Mouse (Mus musculus) cerebellum, adult 2 months (tissue): ENCODE measurements at regions not wholly inside any gene's neighbourhood (a gene's known extent, or its start where the extent isn't known, plus 50 kb on each side); places are given as distances from the start of the nearest gene placed in this dataset.
"Not testable (repeated sequence)": the region's sequence is repeated elsewhere in the genome, so short reads cannot be mapped to it uniquely, and the experiment has no call there.

ENCODE experiments used
- DNase-seq, 2 experiments: peaks; one replicate each; pipeline ENCODE4 v3.0.0; 2021
- H3K27ac ChIP-seq: fragments of 200-500 bp; 2 replicates; pipeline ENCODE4 v1.5.1; 2012; ENCODE audit warnings: low read length, control low read depth, inconsistent platforms; ENCODE audit not compliant: insufficient read depth
- H3K27me3 ChIP-seq: fragments of 200-500 bp; 2 replicates; pipeline ENCODE4 v1.6.1; 2012; ENCODE audit warnings: inconsistent platforms, mild to moderate bottlenecking, low read length, moderate library complexity; ENCODE audit not compliant: control insufficient read depth, insufficient read depth
- H3K4me1 ChIP-seq: fragments of 200-500 bp; 2 replicates; pipeline ENCODE4 v1.6.1; 2011; ENCODE audit warnings: low read length; ENCODE audit not compliant: control insufficient read depth, insufficient read depth
- H3K4me3 ChIP-seq: fragments of 200-500 bp; replicated peaks from 2 replicates; pipeline ENCODE3; 2011; ENCODE audit warnings: mild to moderate bottlenecking, low read depth, low read length, control low read depth; ENCODE audit not compliant: insufficient read depth
- CTCF ChIP-seq: fragments of 200-500 bp; IDR thresholded peaks from 2 replicates; pipeline ENCODE4 v1.5.1; 2011; ENCODE audit warnings: low read depth, mild to moderate bottlenecking, control low read depth, low read length, moderate library complexity, borderline replicate concordance; ENCODE audit not compliant: insufficient read depth
- POLR2A ChIP-seq: fragments of 200-500 bp; IDR thresholded peaks from 2 replicates; pipeline ENCODE4 v1.6.1; 2011; ENCODE audit warnings: low read length, control low read depth, borderline replicate concordance; ENCODE audit not compliant: insufficient read depth
- WGBS: fragments of 180-500 bp; shearing (Covaris S2); methylation state at CpG from one replicate; pipeline ENCODE4 v1.1.7; 2018; 5-methylcytosine and 5-hydroxymethylcytosine counted together

GRCm38 (mm10) chr12:117361826-117362225 is 154.5 kb upstream of the Rapgef5 start:
- Histone ChIP-seq H3K27me3 (no peaks in the 10 kb centered on the region), H3K4me3 (no peak overlapping the region), H3K4me1 (no peaks in the 10 kb centered on the region), H3K27ac (no peak overlapping the region)
- 84% methylated on average over 7 of the region's 7 CpGs for WGBS
- TF ChIP-seq CTCF (no peak), POLR2A (no peak)
- DNase-seq, result no peak

- H3K4me1 ChIP-seq, H3K27me3 ChIP-seq, DNase-seq, H3K4me3 ChIP-seq, H3K27ac ChIP-seq: not testable (repeated sequence)
- WGBS, result 49% methylated on average over 4 of the region's 4 CpGs
These were observed 152.8 kb upstream of the Rapgef5 start for GRCm38 (mm10) chr12:117363457-117363856.

GRCm38 (mm10) chr12:117365181-117365580 is 151.1 kb upstream of the Rapgef5 start:
- Histone ChIP-seq H3K27me3 (no peaks in the 10 kb centered on the region), H3K4me3 (no peak overlapping the region), H3K27ac (no peak overlapping the region), H3K4me1 (no peaks in the 10 kb centered on the region)
- DNase-seq, result no peak
- TF ChIP-seq CTCF (no peak), POLR2A (no peak)
- 97% methylated on average over 2 of the region's 2 CpGs for WGBS

GRCm38 (mm10) chr12:117365876-117366275 is 150.4 kb upstream of the Rapgef5 start:
- TF ChIP-seq CTCF (no peak), POLR2A (no peak)
- 62% methylated on average over 5 of the region's 5 CpGs for WGBS
- Histone ChIP-seq H3K27ac (no peak overlapping the region), H3K4me1 (no peaks in the 10 kb centered on the region), H3K4me3 (no peak overlapping the region), H3K27me3 (no peaks in the 10 kb centered on the region)
- DNase-seq, result no peak

GRCm38 (mm10) chr12:117378297-117378887 is 137.9 kb upstream of the Rapgef5 start:
- Histone ChIP-seq H3K27ac (no peak overlapping the region), H3K4me1 (no peaks in the 10 kb centered on the region), H3K27me3 (no peaks in the 10 kb centered on the region), H3K4me3 (no peak overlapping the region)
- DNase-seq, result no peak
- 51% methylated on average over 21 of the region's 21 CpGs for WGBS
- no peak for TF ChIP-seq POLR2A
- TF ChIP-seq CTCF, result no peak

- WGBS, result 89% methylated on average over 16 of the region's 16 CpGs
- Histone ChIP-seq H3K4me3 (no peak overlapping the region), H3K27me3 (no peaks in the 10 kb centered on the region), H3K4me1 (no peaks in the 10 kb centered on the region), H3K27ac (no peak overlapping the region)
- DNase-seq, result no peak
- no peak for TF ChIP-seq CTCF
These were observed 137.0 kb upstream of the Rapgef5 start for GRCm38 (mm10) chr12:117379103-117379850.

GRCm38 (mm10) chr12:117380836-117381235 is 135.4 kb upstream of the Rapgef5 start:
- no peak for TF ChIP-seq POLR2A
- no peak for TF ChIP-seq CTCF
- no peak overlapping the region for H3K4me3 ChIP-seq
- 48% methylated on average over 6 of the region's 6 CpGs for WGBS
- H3K27ac ChIP-seq, result no peak overlapping the region
- no peaks in the 10 kb centered on the region for H3K27me3 ChIP-seq
- H3K4me1 ChIP-seq, result no peaks in the 10 kb centered on the region
- no peak for DNase-seq

- H3K27me3 ChIP-seq, H3K4me1 ChIP-seq, DNase-seq, H3K27ac ChIP-seq, H3K4me3 ChIP-seq: not testable (repeated sequence)
- WGBS, result 72% methylated on average over 1 of the region's 4 CpGs
These were observed 133.6 kb upstream of the Rapgef5 start for GRCm38 (mm10) chr12:117382727-117383126.
